Mouse (Mus musculus) intestine, postnatal 0 days (tissue): ENCODE measurements around the gene Sectm1a. TPM values are rescaled to one million over a fixed set of nuclear protein-coding genes. Genes with fewer than 3 reads are reported as not detected.
A peak's percentile ranks its signal among the peaks of the same experiment; 100 is the strongest.
"Not testable (repeated sequence)": the region's sequence is repeated elsewhere in the genome, so short reads cannot be mapped to it uniquely, and the experiment has no call there.

Experiments
- ATAC-seq: fragments of 200-750 bp; cut with Nextera tagmentation; 2 replicates; pipeline ENCODE4 v1.8.0; 2017; ENCODE audit warnings: mild to moderate bottlenecking, moderate TSS enrichment, moderate library complexity
- H3K27ac ChIP-seq: fragments of 300-500 bp; sonication (generic); 2 replicates; pipeline ENCODE4 v1.5.1; 2014; ENCODE audit warnings: mild to moderate bottlenecking, low read depth, low read length, moderate library complexity
- H3K27me3 ChIP-seq: fragments of 300-500 bp; sonication (generic); replicated peaks from 2 replicates; pipeline ENCODE4 v1.6.1; 2014; ENCODE audit warnings: low read length, mixed read lengths; ENCODE audit not compliant: control insufficient read depth, insufficient read depth
- H3K36me3 ChIP-seq: fragments of 300-500 bp; sonication (generic); 2 replicates; pipeline ENCODE4 v1.6.1; 2014; ENCODE audit warnings: mild to moderate bottlenecking, moderate library complexity; ENCODE audit not compliant: control insufficient read depth, insufficient read depth
- H3K4me1 ChIP-seq: fragments of 300-500 bp; sonication (generic); replicated peaks from 2 replicates; pipeline ENCODE4 v1.6.1; 2014; ENCODE audit warnings: antibody characterized with exemption, low read length, mixed read lengths; ENCODE audit not compliant: control insufficient read depth, insufficient read depth
- H3K4me2 ChIP-seq: fragments of 300-500 bp; sonication (generic); replicated peaks from 2 replicates; pipeline ENCODE4 v1.6.1; 2014; ENCODE audit warnings: low read depth, mild to moderate bottlenecking, moderate library complexity
- H3K4me3 ChIP-seq: fragments of 300-500 bp; sonication (generic); 2 replicates; pipeline ENCODE4 v1.5.1; 2014; ENCODE audit warnings: low read depth, low read length
- H3K9ac ChIP-seq: fragments of 300-500 bp; sonication (generic); 2 replicates; pipeline ENCODE4 v1.6.1; 2014; ENCODE audit warnings: mild to moderate bottlenecking, low read depth, low read length
- H3K9me3 ChIP-seq: fragments of 300-500 bp; sonication (generic); 2 replicates; pipeline ENCODE4 v1.6.1; 2016; ENCODE audit warnings: mixed run types; ENCODE audit not compliant: control insufficient read depth
- CTCF ChIP-seq: sonication (generic); IDR thresholded peaks from 2 replicates; pipeline ENCODE4 v1.5.1; 2016; ENCODE audit warnings: low read depth, mild to moderate bottlenecking, control low read depth, antibody characterized with exemption, moderate library complexity
- WGBS: fragments of 180-500 bp; shearing (Covaris S2); extraction: QIAGEN DNeasy Blood & Tissue Kit; methylation state at CpG from one replicate; pipeline ENCODE4 v1.1.7; 2014; 5-methylcytosine and 5-hydroxymethylcytosine counted together
- polyA plus RNA-seq: library from polyadenylated mRNA; unstranded; fragments of >200 nt; fragmentation: Nextera tagmentation; extraction: Ambion mirVana; gene quantifications from 2 replicates; pipeline ENCODE4 v1.2.1, GENCODE M21; 2015

Gene Sectm1a
- polyA plus RNA-seq, 1 experiment from 2014 or later = 10.0 TPM

- no peaks in the 10 kb centered on the region for H3K9me3 ChIP-seq
- TF ChIP-seq CTCF = peak; percentile 77
- WGBS = 56% methylated on average over 2 of the region's 2 CpGs
Observed at GRCm38 (mm10) chr11:121047826-121048399, 33.1 kb downstream of the Sectm1a start.

DNA sequence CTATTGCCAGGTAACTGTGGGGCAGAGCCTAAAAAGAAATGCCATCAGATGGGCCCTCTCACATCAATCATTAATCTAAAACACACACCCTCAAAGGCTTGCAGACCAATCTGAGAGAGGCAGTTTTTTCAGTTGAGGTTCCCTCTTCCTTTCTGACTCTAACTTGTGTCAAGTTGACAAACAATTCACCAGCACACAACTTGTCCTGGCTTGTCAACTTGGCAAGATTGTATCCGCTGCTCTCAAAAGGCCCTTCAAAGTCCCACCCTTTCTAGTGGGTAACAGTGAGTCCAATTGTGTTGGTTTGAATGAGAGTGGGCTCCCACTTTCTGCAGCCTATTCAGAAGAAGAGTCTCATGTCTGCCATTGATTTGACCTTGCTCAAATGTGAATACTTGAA is 35.7 kb downstream of the Sectm1a start:
- Histone ChIP-seq H3K27me3 (no peaks in the 10 kb centered on the region), H3K27ac (no peak overlapping the region), H3K9ac (no peak overlapping the region), H3K4me3 (no peak overlapping the region), H3K9me3 (no peaks in the 10 kb centered on the region), H3K4me2 (no peak overlapping the region), H3K36me3 (no peaks in the 10 kb centered on the region), H3K4me1 (no peaks in the 10 kb centered on the region)
- TF ChIP-seq CTCF = no peak
- ATAC-seq = no peak
- WGBS = 91% methylated on average over 1 of the region's 1 CpGs

More at GRCm38 (mm10) chr11:121047826-121048399, 33.1 kb downstream of the Sectm1a start:
- H3K27me3 ChIP-seq = no peaks in the 10 kb centered on the region
- no peak overlapping the region for H3K4me2 ChIP-seq
- H3K36me3 ChIP-seq = no peaks in the 10 kb centered on the region
- no peak overlapping the region for H3K4me3 ChIP-seq
- no peak overlapping the region for H3K27ac ChIP-seq
- H3K4me1 ChIP-seq = no peaks in the 10 kb centered on the region; the same call in 1 of the 2 replicates
- no peak for ATAC-seq
- no peak overlapping the region for H3K9ac ChIP-seq

- H3K9ac ChIP-seq, H3K9me3 ChIP-seq, H3K4me3 ChIP-seq, ATAC-seq, H3K4me2 ChIP-seq, H3K27ac ChIP-seq, H3K27me3 ChIP-seq, H3K4me1 ChIP-seq, H3K36me3 ChIP-seq: not testable (repeated sequence)
- 65% methylated on average over 1 of the region's 1 CpGs for WGBS
Observed at GRCm38 (mm10) chr11:121043025-121043424, 38.0 kb downstream of the Sectm1a start.

DNA sequence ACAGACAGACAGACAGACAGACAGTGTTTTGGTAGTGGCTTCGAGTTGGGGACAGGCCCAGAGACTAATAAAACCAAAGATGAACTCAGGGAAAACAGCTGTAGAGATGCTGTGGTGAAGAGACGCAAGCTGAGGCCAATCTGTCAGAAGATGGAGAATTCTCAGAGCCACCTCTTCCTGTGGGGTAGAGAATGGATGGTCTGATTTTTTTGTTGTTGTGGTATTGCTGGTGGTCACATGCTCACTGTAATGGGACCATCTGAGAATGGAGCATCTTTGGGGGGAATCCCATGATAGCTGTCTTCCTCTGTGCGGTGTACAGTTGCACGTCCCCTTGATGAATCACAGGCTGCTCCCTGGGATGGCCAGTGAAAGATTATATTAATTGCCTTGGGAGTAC is 38.5 kb downstream of the Sectm1a start:
- no peak overlapping the region for H3K9ac ChIP-seq
- no peak for ATAC-seq
- no peak overlapping the region for H3K4me2 ChIP-seq
- no peaks in the 10 kb centered on the region for H3K9me3 ChIP-seq
- H3K27me3 ChIP-seq = no peaks in the 10 kb centered on the region
- H3K4me1 ChIP-seq = no peaks in the 10 kb centered on the region
- no peak overlapping the region for H3K27ac ChIP-seq
- no peaks in the 10 kb centered on the region for H3K36me3 ChIP-seq
- no peak overlapping the region for H3K4me3 ChIP-seq
- TF ChIP-seq CTCF = no peak
- 67% methylated on average over 4 of the region's 4 CpGs for WGBS

DNA sequence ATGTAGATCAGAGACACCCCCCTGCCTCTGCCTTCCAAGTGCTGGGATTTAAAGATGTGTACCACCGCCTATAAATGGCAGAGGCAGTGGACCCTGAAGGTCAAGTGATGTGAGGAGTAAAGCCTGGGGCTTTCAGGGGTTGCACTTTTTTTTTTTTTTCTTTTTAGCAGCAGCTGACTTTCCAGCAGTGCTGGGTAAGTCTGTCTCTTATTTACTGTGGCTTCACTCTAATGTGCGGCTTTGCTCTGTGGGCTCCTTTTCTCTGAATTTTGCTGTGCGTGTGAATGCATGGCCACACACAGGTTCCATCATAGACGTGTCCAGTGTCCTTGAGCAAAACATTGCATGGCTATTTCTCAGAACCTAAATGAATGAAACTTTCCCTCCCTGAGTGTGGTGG is 39.4 kb downstream of the Sectm1a start:
- Histone ChIP-seq H3K4me3 (no peak overlapping the region), H3K4me1 (no peaks in the 10 kb centered on the region), H3K9me3 (no peaks in the 10 kb centered on the region), H3K9ac (no peak overlapping the region), H3K27ac (no peak overlapping the region), H3K36me3 (no peaks in the 10 kb centered on the region), H3K27me3 (no peaks in the 10 kb centered on the region), H3K4me2 (no peak overlapping the region)
- TF ChIP-seq CTCF = no peak
- WGBS = 74% methylated on average over 4 of the region's 4 CpGs
- no peak for ATAC-seq

GRCm38 (mm10) chr11:121041212-121041611 is 39.8 kb downstream of the Sectm1a start:
- Histone ChIP-seq H3K9me3 (no peaks in the 10 kb centered on the region), H3K4me2 (no peak overlapping the region), H3K27ac (no peak overlapping the region), H3K36me3 (no peaks in the 10 kb centered on the region), H3K27me3 (no peaks in the 10 kb centered on the region), H3K9ac (no peak overlapping the region), H3K4me3 (no peak overlapping the region), H3K4me1 (no peaks in the 10 kb centered on the region)
- TF ChIP-seq CTCF = peak; percentile 93
- ATAC-seq = peak; percentile 77
- 6% methylated on average over 4 of the region's 4 CpGs for WGBS

DNA sequence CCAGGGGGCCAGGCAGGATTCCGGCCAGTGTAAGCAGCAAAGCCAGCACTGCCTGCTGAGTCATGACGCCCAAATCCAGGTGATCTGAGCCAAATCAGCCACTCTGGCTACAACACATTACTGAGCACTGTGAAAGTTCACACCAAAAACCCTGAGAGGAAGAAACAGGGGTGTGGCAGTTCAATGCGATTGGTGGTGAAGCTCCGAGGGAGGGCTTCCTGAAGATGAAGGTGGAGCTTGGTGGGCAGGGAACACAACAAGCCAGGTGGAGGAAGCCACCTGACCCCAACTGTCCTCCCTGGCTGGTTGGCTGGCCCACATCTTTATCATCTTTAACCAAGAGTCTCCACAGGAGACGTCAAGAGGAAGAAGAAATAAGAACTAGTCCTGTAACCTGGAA is 41.7 kb downstream of the Sectm1a start, which contains the start of gene Cd7:
TSS of gene Cd7 (minus strand) at position 117 of the 400 bp plus-strand sequence.
- Histone ChIP-seq H3K4me3 (no peak within 1 kb of the TSS), H3K9me3 (no peaks in the 10 kb centered on the region), H3K9ac (no peak within 1 kb of the TSS), H3K4me2 (no peak within 1 kb of the TSS), H3K27me3 (no peaks in the 10 kb centered on the region), H3K27ac (no peak within 1 kb of the TSS), H3K36me3 (no peaks in the 10 kb centered on the region), H3K4me1 (no peaks in the 10 kb centered on the region)
- 62% methylated on average over 5 of the region's 5 CpGs for WGBS
- ATAC-seq = no peak
- no peak for TF ChIP-seq CTCF
